Mouse (Mus musculus): ENCODE data around the gene Lamtor5. TPM values are rescaled to one million over a fixed set of nuclear protein-coding genes. Genes with fewer than 3 reads are reported as not detected.

The Lamtor5 gene
- polyA plus RNA-seq, 1 experiment from 2014 or later, result 190 TPM

GRCm38 (mm10) chr3:107321776-107322175, 43.1 kb downstream of the Lamtor5 start:
- ATAC-seq (ENCODE audit: low FRiP score, low TSS enrichment) (no peak), DNase-seq (no peak)
- no peak overlapping the region for H3K4me2 ChIP-seq (ENCODE audit: low read length)
- peaks cover 25% of the 10 kb centered on the region for H3K4me1 ChIP-seq (ENCODE audit: control insufficient read depth, insufficient read depth, low read length)
- H3K9me3 ChIP-seq (ENCODE audit: control insufficient read depth, low read length), result no peaks in the 10 kb centered on the region
- H3K36me3 ChIP-seq (ENCODE audit: control insufficient read depth, insufficient read depth, low read length), result peaks cover 14% of the 10 kb centered on the region
- H3K4me3 ChIP-seq (replicated peaks; ENCODE audit: low read depth, low read length), result no peak overlapping the region
- H3K27me3 ChIP-seq (ENCODE audit: control insufficient read depth, insufficient read depth, low read length), result no peaks in the 10 kb centered on the region
- H3K9ac ChIP-seq (replicated peaks; ENCODE audit: low read length), result no peak overlapping the region
- no peak overlapping the region for H3K27ac ChIP-seq (replicated peaks; ENCODE audit: low read depth, low read length)

- no peak overlapping the region for H3K4me2 ChIP-seq (ENCODE audit: low read length)
Measured at GRCm38 (mm10) chr3:107326442-107326841, 47.8 kb downstream of the Lamtor5 start.

GRCm38 (mm10) chr3:107330503-107331424, 52.1 kb downstream of the Lamtor5 start:
- peak overlapping the region; percentile 86 for H3K4me2 ChIP-seq (ENCODE audit: low read length)
- no peak for DNase-seq
- H3K27me3 ChIP-seq (ENCODE audit: control insufficient read depth, insufficient read depth, low read length), result no peaks in the 10 kb centered on the region
- WGBS, result 79% methylated on average over 28 of the region's 28 CpGs
- H3K4me3 ChIP-seq (replicated peaks; ENCODE audit: low read depth, low read length), result peak overlapping the region; percentile 93
- H3K9ac ChIP-seq (replicated peaks; ENCODE audit: low read length), result 0 out of 2 replicates have a peak overlapping the region, but pooled peaks have one; percentile 9
- H3K9me3 ChIP-seq (ENCODE audit: control insufficient read depth, low read length), result no peaks in the 10 kb centered on the region
- H3K4me1 ChIP-seq (ENCODE audit: control insufficient read depth, insufficient read depth, low read length), result peaks cover 36% of the 10 kb centered on the region
- no peak overlapping the region for H3K27ac ChIP-seq (replicated peaks; ENCODE audit: low read depth, low read length)
- peaks cover 16% of the 10 kb centered on the region for H3K36me3 ChIP-seq (ENCODE audit: control insufficient read depth, insufficient read depth, low read length)
- no peak for ATAC-seq (ENCODE audit: low FRiP score, low TSS enrichment)

More at GRCm38 (mm10) chr3:107326442-107326841, 47.8 kb downstream of the Lamtor5 start:
- 97% methylated on average over 1 of the region's 1 CpGs for WGBS
- no peak overlapping the region for H3K9ac ChIP-seq (replicated peaks; ENCODE audit: low read length)
- DNase-seq, result no peak
- no peaks in the 10 kb centered on the region for H3K27me3 ChIP-seq (ENCODE audit: control insufficient read depth, insufficient read depth, low read length)
- no peak overlapping the region for H3K4me3 ChIP-seq (replicated peaks; ENCODE audit: low read depth, low read length)
- no peak overlapping the region for H3K27ac ChIP-seq (replicated peaks; ENCODE audit: low read depth, low read length)
- no peaks in the 10 kb centered on the region for H3K9me3 ChIP-seq (ENCODE audit: control insufficient read depth, low read length)
- peaks cover 28% of the 10 kb centered on the region for H3K36me3 ChIP-seq (ENCODE audit: control insufficient read depth, insufficient read depth, low read length)
- ATAC-seq (ENCODE audit: low FRiP score, low TSS enrichment), result no peak
- peaks cover 47% of the 10 kb centered on the region for H3K4me1 ChIP-seq (ENCODE audit: control insufficient read depth, insufficient read depth, low read length)

DNA sequence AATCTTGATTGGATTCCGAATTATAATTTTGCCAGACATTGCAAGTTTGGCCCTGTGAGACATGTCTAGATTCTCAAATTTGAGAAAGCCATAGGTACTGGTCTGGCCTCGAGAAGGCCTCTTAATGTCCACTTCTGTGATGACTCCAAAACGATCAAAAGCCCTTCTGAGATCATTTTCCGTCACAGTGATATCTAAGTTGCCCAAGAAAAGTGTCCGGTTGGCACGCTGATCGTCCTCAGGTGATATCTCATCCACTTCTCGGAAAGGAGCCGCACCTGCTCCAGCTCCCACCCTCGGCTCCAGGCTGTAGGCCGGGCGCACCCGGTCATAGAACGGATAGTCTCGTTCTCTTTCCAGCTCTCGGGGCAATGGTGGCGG, 53.1 kb downstream of the Lamtor5 start:
- H3K36me3 ChIP-seq (ENCODE audit: control insufficient read depth, insufficient read depth, low read length), result peaks cover 14% of the 10 kb centered on the region
- no peak for ATAC-seq (ENCODE audit: low FRiP score, low TSS enrichment)
- peak overlapping the region; percentile 93 for H3K4me3 ChIP-seq (replicated peaks; ENCODE audit: low read depth, low read length)
- H3K9ac ChIP-seq (replicated peaks; ENCODE audit: low read length), result peak overlapping the region; percentile 71
- WGBS, result 22% methylated on average over 17 of the region's 17 CpGs
- H3K9me3 ChIP-seq (ENCODE audit: control insufficient read depth, low read length), result no peaks in the 10 kb centered on the region
- H3K4me1 ChIP-seq (ENCODE audit: control insufficient read depth, insufficient read depth, low read length), result peaks cover 36% of the 10 kb centered on the region
- no peak overlapping the region for H3K27ac ChIP-seq (replicated peaks; ENCODE audit: low read depth, low read length)
- no peaks in the 10 kb centered on the region for H3K27me3 ChIP-seq (ENCODE audit: control insufficient read depth, insufficient read depth, low read length)
- no peak for DNase-seq
- peak overlapping the region; percentile 86 for H3K4me2 ChIP-seq (ENCODE audit: low read length)

DNA sequence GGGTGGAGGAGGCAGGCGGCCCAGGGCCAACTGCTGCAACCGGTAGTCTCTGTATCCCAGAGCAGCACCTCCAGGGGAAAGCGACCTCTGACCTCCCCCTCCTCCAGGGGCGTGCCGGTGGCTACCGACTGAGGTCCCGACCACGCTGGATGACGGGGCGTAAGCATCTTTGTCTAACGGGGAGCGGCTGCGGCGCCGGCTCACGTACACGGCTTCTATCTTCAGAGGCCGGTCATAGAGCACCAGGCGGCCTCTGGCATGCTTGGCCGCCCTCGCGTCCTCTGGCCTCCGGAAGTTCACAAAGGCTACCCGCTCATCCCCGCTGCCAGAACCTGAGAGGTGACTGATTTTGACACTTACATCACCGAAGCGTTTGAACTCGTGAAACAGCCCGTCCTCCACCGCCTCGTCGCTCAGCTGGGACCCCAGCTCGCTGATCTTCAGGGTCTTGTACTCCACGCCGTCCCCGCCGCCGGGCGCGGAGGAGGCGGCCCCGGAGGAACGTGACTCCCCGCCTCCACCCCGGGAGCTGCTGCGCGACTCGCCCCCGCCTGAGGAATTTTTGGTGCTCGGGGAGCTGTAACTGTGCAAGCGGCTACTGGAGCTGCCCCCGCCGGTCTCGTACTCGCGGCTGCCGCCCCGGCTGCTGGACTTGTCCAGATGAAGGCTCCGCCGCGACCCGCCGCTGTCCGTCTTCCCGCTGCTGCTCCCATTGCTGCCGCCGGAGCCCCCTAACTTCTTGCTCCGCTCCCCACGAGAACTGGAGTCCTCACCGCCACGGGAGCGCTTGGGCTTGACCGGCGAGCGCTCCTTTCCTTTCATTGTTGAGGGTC, 53.7 kb downstream of the Lamtor5 start:
- Histone ChIP-seq H3K4me1 (ENCODE audit: control insufficient read depth, insufficient read depth, low read length) (peaks cover 36% of the 10 kb centered on the region), H3K4me2 (ENCODE audit: low read length) (peak overlapping the region; percentile 86), H3K9me3 (ENCODE audit: control insufficient read depth, low read length) (no peaks in the 10 kb centered on the region), H3K4me3 (replicated peaks; ENCODE audit: low read depth, low read length) (peak overlapping the region; percentile 93), H3K9ac (replicated peaks; ENCODE audit: low read length) (peak overlapping the region; percentile 71), H3K27me3 (ENCODE audit: control insufficient read depth, insufficient read depth, low read length) (no peaks in the 10 kb centered on the region), H3K36me3 (ENCODE audit: control insufficient read depth, insufficient read depth, low read length) (peaks cover 14% of the 10 kb centered on the region), H3K27ac (replicated peaks; ENCODE audit: low read depth, low read length) (peak overlapping the region; percentile 89)
- WGBS, result under 1% methylated on average over 75 of the region's 75 CpGs
- ATAC-seq (ENCODE audit: low FRiP score, low TSS enrichment) (peak; percentile 0; the same call in 1 of the 2 replicates), DNase-seq (peak; percentile 61)

DNA sequence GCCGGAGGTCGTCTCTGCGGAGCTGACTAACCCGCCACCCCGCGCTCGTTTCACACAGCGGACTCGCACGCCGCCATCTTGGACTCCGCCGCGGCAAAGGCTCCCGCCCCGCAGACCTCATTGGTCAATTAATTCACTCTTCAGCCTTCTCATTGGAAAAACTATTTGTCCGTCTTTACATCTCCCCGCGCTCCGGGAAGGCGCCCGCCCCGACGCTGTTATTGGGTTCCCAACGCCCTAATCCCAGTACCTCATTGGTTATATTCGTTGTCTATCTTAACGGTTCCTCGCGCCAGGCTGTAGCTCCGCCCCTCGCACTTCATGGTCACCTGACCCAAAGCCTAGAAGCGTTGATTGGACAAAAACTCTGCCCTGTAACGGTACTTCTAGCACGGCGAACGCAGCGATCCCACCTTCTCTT, 54.3 kb downstream of the Lamtor5 start:
- peak overlapping the region; percentile 71 for H3K9ac ChIP-seq (replicated peaks; ENCODE audit: low read length)
- H3K27ac ChIP-seq (replicated peaks; ENCODE audit: low read depth, low read length), result peak overlapping the region; percentile 93
- H3K4me3 ChIP-seq (replicated peaks; ENCODE audit: low read depth, low read length), result peak overlapping the region; percentile 93
- H3K4me2 ChIP-seq (ENCODE audit: low read length), result peak overlapping the region; percentile 86
- peaks cover 14% of the 10 kb centered on the region for H3K36me3 ChIP-seq (ENCODE audit: control insufficient read depth, insufficient read depth, low read length)
- WGBS, result under 1% methylated on average over 37 of the region's 37 CpGs
- H3K9me3 ChIP-seq (ENCODE audit: control insufficient read depth, low read length), result no peaks in the 10 kb centered on the region
- ATAC-seq (ENCODE audit: low FRiP score, low TSS enrichment), result peak; percentile 97
- no peaks in the 10 kb centered on the region for H3K27me3 ChIP-seq (ENCODE audit: control insufficient read depth, insufficient read depth, low read length)
- H3K4me1 ChIP-seq (ENCODE audit: control insufficient read depth, insufficient read depth, low read length), result peaks cover 32% of the 10 kb centered on the region
- peak; percentile 100 for DNase-seq

Other genes starting within 250 kb of the Lamtor5 start
- gene Kcna3, start 242.7 kb upstream of the Lamtor5 start, polyA plus RNA-seq (2014; fragmentation: Nextera tagmentation; extraction: Ambion mirVana), result 13.1 and 16.0 TPM in 2 replicates
- 1.5 and 2.0 TPM in 2 replicates for gene Kcna2, start 177.7 kb upstream of the Lamtor5 start, polyA plus RNA-seq (2014; fragmentation: Nextera tagmentation; extraction: Ambion mirVana)
- not detected in 2 replicates for gene Kcna10, start 95.8 kb upstream of the Lamtor5 start, polyA plus RNA-seq (2014; fragmentation: Nextera tagmentation; extraction: Ambion mirVana)
- gene Cym, start 57.1 kb upstream of the Lamtor5 start, polyA plus RNA-seq (2014; fragmentation: Nextera tagmentation; extraction: Ambion mirVana), result 0.17 TPM in 1 of 2 replicates, not detected in the other
- gene A630076J17Rik, start 48.2 kb upstream of the Lamtor5 start, polyA plus RNA-seq (2014; fragmentation: Nextera tagmentation; extraction: Ambion mirVana), result not detected in 2 replicates
- 0.12 and 0.16 TPM in 2 replicates for gene Prok1, start 39.2 kb upstream of the Lamtor5 start, polyA plus RNA-seq (2014; fragmentation: Nextera tagmentation; extraction: Ambion mirVana)
- gene Slc16a4, start 12.4 kb downstream of the Lamtor5 start, polyA plus RNA-seq (2014; fragmentation: Nextera tagmentation; extraction: Ambion mirVana), result 1.6 and 2.3 TPM in 2 replicates
- 9.1 and 10.3 TPM in 2 replicates for gene Rbm15, start 54.8 kb downstream of the Lamtor5 start, polyA plus RNA-seq (2014; fragmentation: Nextera tagmentation; extraction: Ambion mirVana)
- 6.2 and 8.3 TPM in 2 replicates for gene Kcnc4, start 180.7 kb downstream of the Lamtor5 start, polyA plus RNA-seq (2014; fragmentation: Nextera tagmentation; extraction: Ambion mirVana)
- gene Slc6a17, start 239.2 kb downstream of the Lamtor5 start, polyA plus RNA-seq (2014; fragmentation: Nextera tagmentation; extraction: Ambion mirVana), result 12.3 and 20.4 TPM in 2 replicates